Mouse (Mus musculus) gastrocnemius, adult 2 months (tissue): Measurements from ENCODE around the gene Raly. TPM values are rescaled to one million over a fixed set of nuclear protein-coding genes. Genes with fewer than 3 reads are reported as not detected.
A peak's percentile ranks its signal among the peaks of the same experiment; 100 is the strongest.

Experiments
- DNase-seq: peaks from one replicate; pipeline ENCODE4 v3.0.0; 2022
- H3K27ac ChIP-seq: fragments of 200-600 bp; 2 replicates; pipeline ENCODE4 v1.8.1; 2022; ENCODE audit warnings: mild to moderate bottlenecking
- H3K4me3 ChIP-seq: fragments of 200-600 bp; 2 replicates; pipeline ENCODE4 v1.8.1; 2022; ENCODE audit warnings: mild to moderate bottlenecking, moderate library complexity
- CTCF ChIP-seq: fragments of 200-600 bp; IDR thresholded peaks from 2 replicates; pipeline ENCODE4 v1.8.1; 2022; ENCODE audit warnings: antibody characterized with exemption, mild to moderate bottlenecking, moderate library complexity
- intact Hi-C: fragments of 180-260 bp; cut with DNase I; formaldehyde crosslinking; loops from one replicate; pipeline ENCODE4 v1.15.1; 2025
- total RNA-seq, 2 experiments: library from RNA; stranded (reverse); gene quantifications; 2 replicates each; pipeline ENCODE4 v1.2.3; 2021

Gene Raly
- total RNA-seq, 2 experiments from 2014 or later = 62.5 to 70.7 TPM

DNA sequence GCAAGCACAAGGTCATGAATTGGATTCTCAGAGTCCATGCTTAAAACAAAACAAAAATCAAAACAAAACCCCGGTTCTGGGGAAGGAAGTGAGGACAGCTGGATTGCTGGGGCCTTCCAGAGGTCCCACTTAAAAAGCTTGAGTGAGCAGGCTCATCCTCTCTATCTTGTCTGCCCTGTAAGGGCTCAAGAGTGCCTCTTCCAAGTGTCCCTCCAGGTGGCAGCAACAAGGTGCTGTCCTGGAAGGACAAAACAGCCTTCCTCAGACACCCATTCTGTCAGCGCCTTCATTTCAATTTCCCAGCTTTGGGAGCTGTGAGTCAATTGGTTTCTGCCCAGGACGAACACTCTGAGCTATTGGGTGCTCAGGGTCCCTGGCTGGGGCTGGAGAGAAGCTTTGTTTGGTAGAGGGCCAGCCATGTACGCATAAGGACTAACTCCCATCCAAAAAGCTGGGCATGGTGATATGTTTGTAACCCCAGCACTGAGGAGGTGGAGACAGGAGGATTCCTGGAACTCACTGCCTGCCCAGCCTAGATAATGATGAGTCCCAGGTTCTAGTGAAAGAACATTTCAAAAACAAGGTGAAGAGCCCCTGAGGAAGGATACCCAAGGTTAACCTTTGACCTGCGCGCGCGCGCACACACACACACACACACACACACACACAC lies 25.9 kb upstream of the Raly start:
- intact Hi-C loops = no loop called here
- DNase-seq = no peak
- Histone ChIP-seq H3K4me3 (no peak overlapping the region), H3K27ac (no peak overlapping the region; the same call in 1 of the 2 replicates)
- TF ChIP-seq CTCF = peak; percentile 44

DNA sequence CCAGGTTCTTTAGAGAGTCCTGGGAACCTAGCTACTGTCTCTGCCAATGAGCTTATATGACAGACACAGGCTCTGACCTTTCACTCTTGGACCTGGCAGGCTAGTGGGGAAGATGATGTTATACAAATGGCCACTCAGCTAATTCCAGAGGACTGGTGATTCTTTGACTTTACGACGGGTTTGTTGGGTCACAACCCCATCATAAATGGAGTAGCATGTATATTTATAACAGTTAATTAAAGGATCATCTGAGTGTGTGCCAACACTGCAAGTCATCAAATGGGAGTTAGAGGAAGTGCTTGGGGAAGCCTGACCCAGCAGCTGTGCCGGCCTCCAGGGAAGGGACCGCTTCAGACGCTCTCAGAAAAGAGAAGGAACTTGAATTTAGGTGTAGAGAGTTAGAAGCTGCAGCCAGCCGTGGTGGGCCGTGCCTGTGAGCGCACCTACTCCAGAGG lies 25.3 kb upstream of the Raly start:
- peak; percentile 41 for DNase-seq
- intact Hi-C loops = no loop called here
- Histone ChIP-seq H3K4me3 (no peak overlapping the region), H3K27ac (peak overlapping the region; percentile 43; the same call in 1 of the 2 replicates)
- TF ChIP-seq CTCF = no peak

DNA sequence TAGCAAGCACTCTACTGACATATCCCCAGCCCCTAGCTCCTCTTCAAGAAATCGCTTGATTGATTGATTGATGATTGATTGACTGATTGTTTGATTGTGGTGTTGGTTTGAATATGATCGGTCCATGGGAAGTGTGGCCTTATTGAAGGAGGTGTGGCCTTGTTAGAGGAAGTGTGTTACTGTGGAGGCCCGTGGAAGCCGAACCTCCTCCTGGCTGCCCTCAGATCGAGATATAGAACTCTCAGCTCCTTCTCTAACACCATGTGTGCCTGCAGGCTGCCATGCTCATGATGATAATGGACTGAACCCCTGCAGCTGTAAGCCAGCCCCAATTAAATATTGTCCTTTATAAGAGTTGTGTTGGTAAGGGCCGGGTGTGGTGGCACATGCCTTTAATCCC lies 23.8 kb upstream of the Raly start:
- intact Hi-C loops = no loop called here

DNA sequence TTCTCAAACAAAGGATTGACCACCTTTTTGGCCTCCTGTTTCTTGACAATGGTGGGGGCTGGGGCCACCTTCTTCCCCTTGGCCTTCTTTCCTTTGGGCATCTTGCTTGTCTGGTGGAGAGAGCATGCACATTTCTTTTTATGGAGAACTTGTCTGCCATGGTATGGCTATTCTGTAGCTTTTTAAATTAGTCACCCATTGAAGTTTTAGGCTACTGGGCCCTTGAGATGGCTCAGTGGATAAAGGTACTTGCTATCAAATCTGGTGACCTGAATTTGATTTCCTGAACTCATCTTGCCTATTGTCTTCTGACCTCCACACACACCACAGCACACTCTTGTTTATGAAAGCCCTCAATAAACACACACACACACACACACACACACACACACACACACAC lies 21.0 kb upstream of the Raly start, which contains the start of gene Gm14214:
Gene Gm14214 (minus strand): TSS at position 101 of the 400 bp plus-strand sequence.
- intact Hi-C loops = no loop called here
- TF ChIP-seq CTCF = no peak
- H3K4me3 ChIP-seq = no peak within 1 kb of the TSS
- no peak for DNase-seq
- no peak within 1 kb of the TSS for H3K27ac ChIP-seq

More for the DNA sequence above, 23.8 kb upstream of the Raly start:
- TF ChIP-seq CTCF = no peak
- no peak for DNase-seq
- Histone ChIP-seq H3K4me3 (no peak overlapping the region), H3K27ac (no peak overlapping the region)

DNA sequence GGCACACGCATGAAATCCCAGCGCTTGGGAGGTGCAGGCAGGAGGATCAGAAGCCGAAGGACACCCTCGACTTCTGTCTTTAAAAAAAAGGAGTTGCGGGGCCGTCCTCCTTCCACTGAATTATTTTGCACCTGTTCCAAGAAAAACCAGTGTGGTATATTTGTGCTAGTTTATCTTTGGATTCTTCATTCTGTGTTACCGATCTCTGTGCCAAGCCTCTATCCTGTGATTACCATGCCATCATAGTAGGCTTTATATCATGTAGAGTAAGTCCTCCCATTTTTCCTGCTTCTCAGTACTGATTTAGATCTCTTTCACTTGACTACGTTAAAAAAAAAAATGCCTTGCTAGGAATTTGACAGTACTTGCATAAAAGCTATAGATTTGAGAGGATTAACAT lies 19.3 kb upstream of the Raly start:
- H3K4me3 ChIP-seq = no peak overlapping the region
- intact Hi-C loops = no loop called here
- no peak for TF ChIP-seq CTCF
- no peak overlapping the region for H3K27ac ChIP-seq
- DNase-seq = no peak

DNA sequence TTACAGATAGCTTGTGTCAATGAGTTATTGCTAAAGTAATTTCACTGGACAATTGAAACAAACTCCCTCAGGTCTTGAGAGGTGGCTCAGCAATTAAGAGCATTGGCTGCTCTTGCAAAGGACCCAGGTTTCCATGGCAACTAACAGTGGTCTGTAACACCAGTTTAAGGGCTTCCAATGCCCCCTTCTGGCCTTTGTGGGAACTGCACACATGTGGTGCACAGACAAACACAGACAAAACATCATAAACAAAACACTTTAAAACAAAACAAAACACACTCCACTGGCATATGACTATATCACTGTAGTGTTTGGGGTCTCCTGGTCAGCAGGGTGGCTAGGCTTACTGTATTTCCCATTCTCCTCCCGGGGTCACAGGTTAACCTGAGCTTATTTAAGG lies 16.9 kb upstream of the Raly start:
- no peak overlapping the region for H3K4me3 ChIP-seq
- intact Hi-C loops = no loop called here
- no peak for DNase-seq
- TF ChIP-seq CTCF = peak; percentile 27; the same call in 1 of the 2 replicates
- H3K27ac ChIP-seq = no peak overlapping the region

DNA sequence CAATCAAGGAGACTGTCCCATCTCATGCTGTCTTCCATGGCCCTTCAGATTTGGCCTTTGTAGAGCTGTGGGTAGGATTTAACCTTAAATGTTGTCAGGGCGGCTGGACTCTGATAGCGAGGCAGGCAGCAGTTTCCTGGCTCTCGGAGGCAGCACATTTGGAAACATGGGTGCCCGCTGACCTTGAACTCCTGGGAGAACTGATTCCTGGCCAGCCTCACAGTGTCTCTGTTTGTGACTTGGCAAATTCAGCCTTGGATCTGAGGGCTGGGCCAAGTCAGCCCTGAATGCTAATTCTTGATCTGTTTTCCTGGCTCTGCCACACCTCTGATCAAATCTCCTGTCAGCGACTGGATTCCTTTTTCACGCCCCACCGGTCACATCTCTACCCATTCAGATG lies 14.4 kb upstream of the Raly start:
- TF ChIP-seq CTCF = no peak
- DNase-seq = no peak
- H3K4me3 ChIP-seq = no peak overlapping the region
- intact Hi-C loops = no loop called here
- H3K27ac ChIP-seq = no peak overlapping the region

DNA sequence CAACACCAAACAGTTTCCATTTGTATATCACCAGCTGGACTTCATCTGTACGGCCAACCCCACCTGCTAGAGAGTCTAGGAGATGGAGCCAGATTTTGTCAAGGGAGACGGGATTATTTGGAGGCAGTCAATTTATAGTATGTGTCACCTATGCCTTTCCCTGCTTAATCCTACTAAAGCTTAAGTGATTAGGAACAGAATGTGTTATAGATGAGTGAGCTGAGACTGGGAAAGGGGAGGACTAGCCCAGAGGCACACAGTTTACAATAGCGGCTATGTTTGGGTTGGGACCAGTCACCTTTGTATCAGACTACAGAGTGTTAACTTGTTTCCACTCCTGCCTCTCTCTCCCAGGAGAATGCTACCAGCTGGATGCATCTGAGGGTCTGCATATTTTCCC lies 11.2 kb upstream of the Raly start:
- intact Hi-C loops = no loop called here
- no peak for TF ChIP-seq CTCF
- Histone ChIP-seq H3K4me3 (no peak overlapping the region), H3K27ac (no peak overlapping the region)
- DNase-seq = no peak

DNA sequence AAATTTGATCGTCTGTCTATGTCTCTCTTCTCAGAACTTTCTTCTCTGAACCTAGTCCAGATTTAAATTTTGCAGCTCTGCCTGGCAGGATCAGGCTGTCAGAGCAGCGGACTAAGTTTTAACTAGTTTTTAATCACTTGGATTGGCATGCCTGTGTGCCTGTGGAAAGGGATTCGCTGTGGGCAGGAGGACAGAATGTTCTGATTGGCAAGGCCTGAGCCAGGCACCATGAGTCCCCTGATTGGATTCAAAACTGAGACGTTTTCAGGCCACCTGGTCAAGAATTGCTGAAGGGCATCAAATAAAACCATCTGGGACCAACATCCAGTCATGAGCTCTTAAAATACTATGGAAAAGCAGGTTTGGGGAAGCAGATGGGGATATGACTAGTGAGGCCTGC lies 8.5 kb upstream of the Raly start:
- intact Hi-C loops = no loop called here
- peak overlapping the region; percentile 40; the same call in 1 of the 2 replicates for H3K27ac ChIP-seq
- no peak overlapping the region for H3K4me3 ChIP-seq
- no peak for TF ChIP-seq CTCF
- peak; percentile 36 for DNase-seq

DNA sequence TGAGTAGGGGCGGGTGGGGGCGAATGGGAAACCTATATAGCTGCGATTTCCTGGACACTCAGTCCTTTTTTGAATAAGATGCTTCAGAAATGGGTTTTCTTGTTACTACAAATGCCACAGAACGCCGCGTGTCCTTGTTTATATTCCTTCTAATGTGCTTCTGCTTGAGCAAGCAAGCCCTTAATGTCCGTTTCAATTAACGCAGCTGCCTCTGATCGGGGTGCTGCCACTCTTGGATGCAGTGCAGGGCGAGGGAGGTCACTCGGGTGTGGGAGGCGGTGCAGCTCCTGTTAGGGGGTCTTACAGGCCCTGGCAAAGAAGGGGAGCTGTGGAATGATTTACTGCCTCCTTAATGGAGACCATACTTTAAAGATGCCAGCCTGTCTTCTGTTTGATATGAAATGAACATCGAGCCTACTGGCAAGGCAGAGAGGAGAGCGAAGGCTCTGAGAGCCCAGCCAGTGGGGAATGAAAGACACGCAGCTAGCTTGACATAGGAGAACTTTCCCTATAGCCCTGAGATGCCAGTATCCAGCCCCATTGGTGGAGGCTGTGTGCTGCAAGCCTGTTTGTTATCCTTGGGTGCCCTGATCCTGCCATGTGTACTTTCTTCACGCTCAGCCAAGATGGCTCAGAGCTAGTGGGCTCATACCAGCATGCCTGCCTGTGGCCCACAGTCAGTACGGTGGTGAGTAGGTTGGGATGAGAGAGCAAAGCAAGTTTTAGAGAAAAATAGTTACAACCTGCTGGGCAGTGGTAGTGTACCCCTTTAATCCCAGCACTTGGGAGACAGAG lies 7.8 kb upstream of the Raly start:
- Histone ChIP-seq H3K27ac (no peak overlapping the region), H3K4me3 (no peak overlapping the region)
- TF ChIP-seq CTCF = no peak
- intact Hi-C loops = no loop called here
- no peak for DNase-seq

DNA sequence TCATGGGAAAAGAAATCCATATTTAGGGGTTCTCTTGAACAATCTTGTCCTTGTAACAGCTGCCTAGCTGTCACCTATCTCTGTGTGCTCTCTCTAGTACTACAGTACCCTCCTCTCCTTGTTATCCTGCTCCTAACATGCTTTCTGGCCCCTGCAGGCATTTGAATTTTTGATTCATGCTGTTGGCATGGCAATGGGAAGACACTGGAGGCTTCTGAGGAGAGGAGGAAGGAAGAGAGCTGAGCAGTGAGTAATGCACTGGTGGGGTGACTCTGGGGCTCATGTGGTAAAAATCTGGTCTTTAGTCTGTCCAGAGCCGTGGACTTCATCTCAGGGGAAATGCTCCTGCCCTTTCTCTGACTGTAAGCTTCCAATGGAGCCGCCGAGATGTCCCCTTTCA lies 5.6 kb upstream of the Raly start:
- TF ChIP-seq CTCF = no peak
- no peak overlapping the region for H3K27ac ChIP-seq
- no peak overlapping the region for H3K4me3 ChIP-seq
- DNase-seq = no peak
- intact Hi-C loops = no loop called here

DNA sequence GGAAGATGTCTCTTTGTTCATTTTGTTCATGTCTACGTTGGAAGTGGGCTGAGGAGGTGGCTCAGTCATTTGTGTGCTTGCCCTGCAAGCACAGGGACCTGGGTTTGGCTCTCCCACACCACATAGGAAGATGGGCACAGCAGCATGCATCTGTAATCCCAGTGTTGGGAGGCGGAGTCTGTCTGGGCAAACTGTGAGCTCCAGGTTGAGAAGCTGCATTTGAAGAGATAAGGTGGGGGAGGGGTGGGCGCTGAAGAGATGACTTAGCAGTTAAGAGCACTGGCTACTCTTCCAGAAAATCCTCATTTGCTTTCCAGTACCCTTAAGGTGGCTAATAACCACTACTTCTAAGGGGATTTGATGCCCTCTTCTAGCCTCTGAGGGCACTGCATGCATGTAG lies 4.7 kb upstream of the Raly start:
- TF ChIP-seq CTCF = no peak
- Histone ChIP-seq H3K27ac (no peak overlapping the region), H3K4me3 (no peak overlapping the region)
- intact Hi-C loops = no loop called here
- no peak for DNase-seq

DNA sequence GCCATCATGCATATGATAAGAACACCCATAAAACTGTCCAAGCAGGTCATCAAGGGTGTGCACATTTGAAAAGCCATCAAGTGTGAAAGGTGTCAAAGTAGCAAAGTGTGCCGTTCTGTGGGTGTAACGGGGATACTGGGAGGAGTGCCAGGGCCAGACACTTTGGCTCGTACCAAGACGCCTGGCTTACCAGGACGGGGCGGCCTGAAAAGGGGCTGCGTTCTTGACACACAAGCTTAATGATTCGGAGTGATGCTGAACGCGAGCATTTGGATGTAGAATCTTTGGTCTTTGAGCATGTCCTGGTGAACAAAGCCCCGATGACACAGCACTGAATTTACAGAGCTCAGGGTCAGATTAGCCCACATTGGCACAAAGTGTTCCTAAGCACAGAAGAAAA lies 4.1 kb upstream of the Raly start:
- intact Hi-C loops = no loop called here
- no peak for TF ChIP-seq CTCF
- Histone ChIP-seq H3K27ac (no peak overlapping the region), H3K4me3 (no peak overlapping the region)
- DNase-seq = no peak
